Mouse (Mus musculus) B cell, adult 2 months (primary cell): ENCODE data around the gene Cacna1c.

Experiments
- DNase-seq, 2 experiments: peaks; one replicate each; pipeline ENCODE4 v3.0.0; 2022

Cacna1c gene

GRCm38 (mm10) chr6:118838919-118839915 lies 357.0 kb downstream of the Cacna1c start:
- no peak for DNase-seq

GRCm38 (mm10) chr6:118836693-118837092 lies 359.5 kb downstream of the Cacna1c start:
- no peak for DNase-seq

GRCm38 (mm10) chr6:118834046-118834445 lies 362.2 kb downstream of the Cacna1c start:
- DNase-seq, result no peak

GRCm38 (mm10) chr6:118833049-118833448 lies 363.2 kb downstream of the Cacna1c start:
- no peak for DNase-seq

GRCm38 (mm10) chr6:118832616-118833015 lies 363.6 kb downstream of the Cacna1c start:
- no peak for DNase-seq

GRCm38 (mm10) chr6:118830851-118831250 lies 365.4 kb downstream of the Cacna1c start:
- no peak for DNase-seq

- DNase-seq, result no peak
Observed at GRCm38 (mm10) chr6:118828187-118828586, 368.0 kb downstream of the Cacna1c start.

GRCm38 (mm10) chr6:118827560-118827959 lies 368.7 kb downstream of the Cacna1c start:
- no peak for DNase-seq

GRCm38 (mm10) chr6:118825400-118825871 lies 370.8 kb downstream of the Cacna1c start:
- DNase-seq, result no peak

- DNase-seq, result no peak
Observed at GRCm38 (mm10) chr6:118821536-118821935, 374.7 kb downstream of the Cacna1c start.

GRCm38 (mm10) chr6:118819657-118820056 lies 376.6 kb downstream of the Cacna1c start:
- no peak for DNase-seq

- DNase-seq, result no peak
Observed at GRCm38 (mm10) chr6:118817928-118818503, 378.2 kb downstream of the Cacna1c start.

GRCm38 (mm10) chr6:118816253-118816652 lies 380.0 kb downstream of the Cacna1c start:
- DNase-seq, result no peak

GRCm38 (mm10) chr6:118812556-118812955 lies 383.7 kb downstream of the Cacna1c start:
- DNase-seq, result no peak

- no peak for DNase-seq
Observed at GRCm38 (mm10) chr6:118812007-118812406, 384.2 kb downstream of the Cacna1c start.

GRCm38 (mm10) chr6:118810834-118811233 lies 385.4 kb downstream of the Cacna1c start:
- DNase-seq, result no peak

GRCm38 (mm10) chr6:118805139-118805538 lies 391.1 kb downstream of the Cacna1c start:
- DNase-seq, result no peak

GRCm38 (mm10) chr6:118802286-118802685 lies 393.9 kb downstream of the Cacna1c start:
- DNase-seq, result no peak

- DNase-seq, result no peak
Observed at GRCm38 (mm10) chr6:118796393-118796792, 399.8 kb downstream of the Cacna1c start.

GRCm38 (mm10) chr6:118795716-118796115 lies 400.5 kb downstream of the Cacna1c start:
- no peak for DNase-seq

- DNase-seq, result no peak
Observed at GRCm38 (mm10) chr6:118791921-118792368, 404.3 kb downstream of the Cacna1c start.

- no peak for DNase-seq
Observed at GRCm38 (mm10) chr6:118787933-118788332, 408.3 kb downstream of the Cacna1c start.

- no peak for DNase-seq
Observed at GRCm38 (mm10) chr6:118780280-118780679, 415.9 kb downstream of the Cacna1c start.

GRCm38 (mm10) chr6:118779201-118779600 lies 417.0 kb downstream of the Cacna1c start:
- DNase-seq, result no peak
